Mouse (Mus musculus): ENCODE measurements around the gene Smyd1.

- TF ChIP-seq CTCF (IDR thresholded peaks at IDR 0.05; ENCODE audit: extremely low read depth, insufficient read length, insufficient replicate concordance, low read depth, low read length): no peak
- TF ChIP-seq POLR2A (IDR thresholded peaks at IDR 0.05; ENCODE audit: low read depth, low read length): no peak
These were observed 141.4 kb downstream of the Smyd1 start for GRCm38 (mm10) chr6:71180596-71180995.
